Mouse (Mus musculus) lung, postnatal 0 days (tissue): ENCODE results near the gene Midn.

Experiments
- CTCF ChIP-seq: IDR thresholded peaks from 2 replicates; pipeline ENCODE4 v1.5.1; 2016; ENCODE audit warnings: antibody characterized with exemption, mild to moderate bottlenecking
- EP300 ChIP-seq: IDR thresholded peaks from 2 replicates; pipeline ENCODE4 v1.6.1; 2016; ENCODE audit warnings: antibody characterized with exemption, mild to moderate bottlenecking, control low read depth

GRCm38 (mm10) chr10:80133226-80133849 is 14.7 kb upstream of the Midn start:
- no peak for TF ChIP-seq EP300
- TF ChIP-seq CTCF = peak; percentile 32; the same call in 1 of the 2 replicates
